Mouse (Mus musculus) small intestine, adult 2 months (tissue): Measurements from ENCODE around the gene Gabpb2. TPM values are rescaled to one million over a fixed set of nuclear protein-coding genes. Genes with fewer than 3 reads are reported as not detected.

Experiments used
- H3K27ac ChIP-seq: fragments of 200-500 bp; 2 replicates; pipeline ENCODE4 v1.5.1; 2012; ENCODE audit warnings: low read depth, low read length, control low read depth, inconsistent platforms; ENCODE audit not compliant: insufficient read depth
- H3K27me3 ChIP-seq: fragments of 200-500 bp; 2 replicates; pipeline ENCODE4 v1.6.1; 2012; ENCODE audit warnings: mild to moderate bottlenecking, moderate library complexity, low read length, inconsistent platforms; ENCODE audit not compliant: control insufficient read depth, insufficient read depth
- H3K36me3 ChIP-seq: fragments of 200-500 bp; 2 replicates; pipeline ENCODE4 v1.6.1; 2012; ENCODE audit warnings: mild to moderate bottlenecking, low read length, control low read depth, inconsistent platforms; ENCODE audit not compliant: control insufficient read depth, insufficient read depth
- H3K4me1 ChIP-seq: fragments of 200-500 bp; 2 replicates; pipeline ENCODE4 v1.6.1; 2012; ENCODE audit warnings: low read length, inconsistent platforms, mixed read lengths; ENCODE audit not compliant: control insufficient read depth, insufficient read depth, insufficient read length
- H3K4me3 ChIP-seq: fragments of 200-500 bp; 2 replicates; pipeline ENCODE4 v1.5.1; 2012; ENCODE audit warnings: low read depth, mild to moderate bottlenecking, control low read depth, inconsistent platforms, low read length, moderate library complexity
- CTCF ChIP-seq: fragments of 200-500 bp; IDR thresholded peaks from 2 replicates; pipeline ENCODE4 v1.5.1; 2012; ENCODE audit warnings: low read depth, mild to moderate bottlenecking, control low read depth, inconsistent platforms, low read length, moderate library complexity, mixed read lengths; ENCODE audit not compliant: insufficient replicate concordance, insufficient read length; ENCODE audit errors: extremely low read depth
- POLR2A ChIP-seq: fragments of 200-500 bp; IDR thresholded peaks from 2 replicates; pipeline ENCODE4 v1.6.1; 2012; ENCODE audit warnings: low read depth, mild to moderate bottlenecking, control low read depth, inconsistent platforms, low read length, moderate library complexity
- WGBS: fragments of 180-500 bp; shearing (Covaris S2); methylation state at CpG from one replicate; pipeline ENCODE4 v1.1.7; 2018; 5-methylcytosine and 5-hydroxymethylcytosine counted together
- polyA plus RNA-seq: library from polyadenylated mRNA; depleted of rRNA; stranded (reverse); fragments of >200 nt; gene quantifications from 2 replicates; pipeline ENCODE4 v1.2.3, GENCODE M21; 2012

The Gabpb2 gene
- polyA plus RNA-seq, 1 experiment, result 7.4 TPM

GRCm38 (mm10) chr3:95203880-95204279 is 13.8 kb downstream of the Gabpb2 start:
- H3K36me3 ChIP-seq, result peaks cover 71% of the 10 kb centered on the region

GRCm38 (mm10) chr3:95200562-95200961 is 17.2 kb downstream of the Gabpb2 start:
- TF ChIP-seq CTCF (no peak), POLR2A (no peak)
- Histone ChIP-seq H3K27me3 (no peaks in the 10 kb centered on the region), H3K27ac (no peak overlapping the region), H3K4me3 (no peak overlapping the region), H3K36me3 (peaks cover 79% of the 10 kb centered on the region), H3K4me1 (no peaks in the 10 kb centered on the region)
- WGBS, result 90% methylated on average over 2 of the region's 2 CpGs

More at GRCm38 (mm10) chr3:95203880-95204279, 13.8 kb downstream of the Gabpb2 start:
- Histone ChIP-seq H3K4me3 (no peak overlapping the region), H3K27ac (no peak overlapping the region), H3K27me3 (no peaks in the 10 kb centered on the region), H3K4me1 (no peaks in the 10 kb centered on the region)
- WGBS, result 96% methylated on average over 6 of the region's 6 CpGs
- no peak for TF ChIP-seq CTCF
- no peak for TF ChIP-seq POLR2A

- TF ChIP-seq CTCF (no peak), POLR2A (no peak)
- Histone ChIP-seq H3K27ac (no peak overlapping the region), H3K36me3 (peaks cover 78% of the 10 kb centered on the region), H3K27me3 (no peaks in the 10 kb centered on the region), H3K4me3 (no peak overlapping the region), H3K4me1 (no peaks in the 10 kb centered on the region)
- 85% methylated on average over 7 of the region's 7 CpGs for WGBS
These were observed 17.6 kb downstream of the Gabpb2 start for GRCm38 (mm10) chr3:95200132-95200531.

GRCm38 (mm10) chr3:95199101-95199500 is 18.6 kb downstream of the Gabpb2 start:
- TF ChIP-seq CTCF (no peak), POLR2A (no peak)
- H3K36me3 ChIP-seq, result peaks cover 78% of the 10 kb centered on the region
- no peak overlapping the region for H3K4me3 ChIP-seq
- WGBS, result 79% methylated on average over 1 of the region's 1 CpGs
- no peak overlapping the region for H3K27ac ChIP-seq
- H3K4me1 ChIP-seq, result no peaks in the 10 kb centered on the region
- no peaks in the 10 kb centered on the region for H3K27me3 ChIP-seq

GRCm38 (mm10) chr3:95195772-95196171 is 21.9 kb downstream of the Gabpb2 start:
- Histone ChIP-seq H3K4me1 (no peaks in the 10 kb centered on the region), H3K36me3 (peaks cover 65% of the 10 kb centered on the region), H3K27me3 (no peaks in the 10 kb centered on the region), H3K4me3 (no peak overlapping the region), H3K27ac (no peak overlapping the region)
- no peak for TF ChIP-seq CTCF
- no peak for TF ChIP-seq POLR2A
- 48% methylated on average over 2 of the region's 2 CpGs for WGBS

- H3K27me3 ChIP-seq, result no peaks in the 10 kb centered on the region
- H3K4me3 ChIP-seq, result no peak overlapping the region
- TF ChIP-seq CTCF, result no peak
- no peak for TF ChIP-seq POLR2A
- H3K27ac ChIP-seq, result no peak overlapping the region
- H3K4me1 ChIP-seq, result no peaks in the 10 kb centered on the region
- 68% methylated on average over 6 of the region's 6 CpGs for WGBS
- H3K36me3 ChIP-seq, result peaks cover 64% of the 10 kb centered on the region
These were observed 23.0 kb downstream of the Gabpb2 start for GRCm38 (mm10) chr3:95194721-95195135.

- 88% methylated on average over 6 of the region's 6 CpGs for WGBS
- no peak for TF ChIP-seq CTCF
- no peak for TF ChIP-seq POLR2A
- Histone ChIP-seq H3K27me3 (no peaks in the 10 kb centered on the region), H3K4me3 (no peak overlapping the region), H3K4me1 (no peaks in the 10 kb centered on the region), H3K36me3 (peaks cover 60% of the 10 kb centered on the region), H3K27ac (no peak overlapping the region)
These were observed 30.8 kb downstream of the Gabpb2 start for GRCm38 (mm10) chr3:95186888-95187287.
